Mouse (Mus musculus) left cerebral cortex, adult 8-10 months (tissue): ENCODE data around the gene Slc9a9. TPM values are rescaled to one million over a fixed set of nuclear protein-coding genes. Genes with fewer than 3 reads are reported as not detected.
"Not testable (repeated sequence)": the region's sequence is repeated elsewhere in the genome, so short reads cannot be mapped to it uniquely, and the experiment has no call there.

Experiments
- DNase-seq, 2 experiments: peaks; one replicate each; pipeline ENCODE4 v3.0.0; 2022; ENCODE audit warnings: low spot score in 2 of 2
- total RNA-seq, 4 experiments: library from RNA; stranded (reverse); gene quantifications; 2 replicates each; pipeline ENCODE4 v1.2.4; 2022

Gene Slc9a9
- total RNA-seq = 10 to 100 TPM; 20.8 to 27.9 (median 24.4) TPM

DNA sequence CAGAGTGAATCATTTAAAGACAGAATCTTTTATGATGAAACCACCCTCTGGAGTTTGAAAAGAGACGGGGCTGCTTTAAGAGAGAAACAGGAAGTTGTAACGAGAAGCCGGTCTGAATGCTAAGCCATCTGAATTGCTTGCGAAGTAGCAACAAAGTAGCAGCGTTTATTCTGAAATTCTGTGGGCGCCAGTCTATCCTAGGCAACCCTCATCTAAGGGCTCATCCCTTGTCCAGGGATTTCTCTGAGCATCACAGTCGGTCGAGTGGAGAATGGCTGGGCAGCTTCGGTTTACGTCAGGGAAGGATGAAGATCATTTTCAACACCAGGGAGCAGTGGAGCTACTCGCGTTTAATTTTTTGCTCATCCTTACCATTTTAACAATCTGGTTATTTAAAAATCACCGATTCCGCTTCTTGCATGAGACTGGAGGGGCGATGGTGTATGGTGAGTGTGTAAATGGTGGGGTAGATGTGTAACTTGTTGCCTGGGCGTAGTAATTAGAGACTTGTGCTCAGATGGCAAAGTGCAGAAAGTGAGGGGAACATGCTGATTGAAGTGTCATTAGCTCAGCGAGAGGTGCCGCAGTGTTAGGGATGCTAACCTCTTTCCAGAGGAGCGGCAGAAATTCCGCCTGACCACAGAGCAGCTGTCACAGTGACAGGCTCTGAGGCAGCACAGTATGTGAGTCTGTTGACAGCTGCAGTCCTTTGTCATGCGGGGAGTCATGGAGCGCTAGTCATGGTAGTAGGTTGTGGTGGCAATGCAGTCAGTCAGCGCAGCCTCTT lies at the start of gene Slc9a9:
Slc9a9 (plus strand) TSS at position 119 of the 787 bp plus-strand sequence.
- peak; percentile 52 to 55 for DNase-seq

DNA sequence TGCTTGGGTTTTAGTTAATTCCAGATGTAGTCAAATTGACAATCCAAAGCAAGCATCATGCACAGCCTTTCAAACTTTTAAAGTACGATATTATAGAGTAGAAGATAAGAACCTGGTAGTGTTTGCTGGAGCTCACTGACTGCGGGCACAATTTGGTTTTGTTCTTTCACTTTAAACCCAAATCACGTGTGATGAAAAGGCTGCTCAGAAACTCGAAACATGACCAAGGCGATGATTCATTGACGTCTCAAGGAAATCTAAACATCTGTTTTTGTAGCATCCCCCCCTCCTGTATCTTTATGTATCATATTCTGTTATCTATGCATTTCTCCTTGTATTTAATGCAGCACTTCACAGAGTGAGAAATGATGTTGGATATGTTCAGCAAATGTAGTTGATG lies 49.4 kb upstream of the Slc9a9 start:
- DNase-seq = no peak

DNA sequence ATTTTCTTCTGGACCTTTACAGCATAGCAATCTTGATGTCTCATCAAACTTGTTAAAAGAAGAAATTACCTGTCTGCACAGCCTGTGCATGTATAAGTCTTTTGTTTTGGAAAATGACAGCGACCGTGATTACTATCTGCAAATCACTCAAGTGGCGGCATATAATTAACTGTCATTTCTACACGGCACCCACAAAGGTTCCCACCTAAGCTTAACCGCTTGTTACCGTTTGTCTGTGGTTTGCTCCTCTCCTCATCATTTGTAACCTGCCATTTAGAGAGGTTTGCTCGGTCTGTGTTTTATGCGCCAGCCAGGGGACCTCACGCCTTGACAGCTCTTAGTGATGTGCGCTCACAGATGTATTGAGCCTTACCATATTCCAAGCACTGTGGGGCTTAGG lies 48.9 kb upstream of the Slc9a9 start:
- no peak for DNase-seq

DNA sequence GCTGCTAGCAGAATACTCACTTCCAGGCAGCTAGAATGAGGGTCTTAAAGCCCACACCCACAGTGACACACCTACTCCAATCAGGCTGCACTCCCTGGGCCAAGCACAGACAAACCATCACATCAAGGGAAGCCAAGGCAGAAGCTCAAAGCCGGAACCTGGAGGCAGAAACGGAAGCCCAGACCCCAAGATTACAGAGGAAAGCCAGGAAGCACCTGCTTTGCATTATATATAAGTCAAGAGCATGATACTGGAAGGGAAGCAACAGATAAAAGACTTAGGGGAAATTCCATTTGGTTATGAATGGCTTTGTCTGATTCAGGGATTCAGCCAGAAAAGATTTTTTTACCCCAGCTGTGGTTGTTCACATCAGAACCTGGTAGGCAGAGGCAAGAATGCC lies 47.8 kb upstream of the Slc9a9 start:
- no peak for DNase-seq

DNA sequence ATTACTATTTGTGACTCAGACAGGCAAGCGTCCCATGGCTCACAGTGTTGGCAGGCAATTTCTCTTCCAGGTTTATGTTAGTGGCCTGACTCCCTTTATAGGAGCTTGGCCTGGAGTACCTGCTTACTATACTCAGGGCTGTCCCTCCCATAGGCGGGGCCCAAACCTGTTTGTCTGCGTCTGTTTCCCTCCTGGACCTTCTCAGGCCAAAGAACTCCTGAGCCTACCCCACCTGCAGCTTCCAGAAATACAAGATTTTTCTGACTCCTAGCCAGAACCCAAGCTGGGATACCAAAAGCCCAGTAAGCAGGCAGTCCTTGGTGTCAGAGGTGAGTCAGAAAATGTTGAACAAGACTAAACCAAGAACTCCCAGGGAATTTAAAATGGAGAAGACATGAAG lies 43.0 kb upstream of the Slc9a9 start:
- no peak for DNase-seq

DNA sequence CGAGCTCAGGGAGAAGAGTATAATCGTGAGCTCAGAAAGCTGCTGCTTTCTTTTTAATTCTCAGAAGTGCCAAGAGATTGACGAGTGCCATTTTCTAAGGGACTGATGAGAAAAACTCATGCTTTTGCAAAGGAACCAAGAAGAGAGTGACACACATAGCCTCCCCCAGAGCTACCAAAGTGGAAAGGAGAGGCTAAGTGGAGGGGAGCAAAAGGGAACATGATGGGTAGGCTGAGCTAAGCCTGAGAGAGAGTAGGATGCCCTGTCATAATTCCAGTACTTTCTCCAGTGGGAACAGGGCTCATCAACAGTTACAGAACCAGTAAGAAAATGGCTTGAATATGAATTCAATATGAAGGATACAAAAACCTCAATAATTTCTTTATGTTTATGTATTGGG lies 40.8 kb upstream of the Slc9a9 start:
- DNase-seq = no peak

DNA sequence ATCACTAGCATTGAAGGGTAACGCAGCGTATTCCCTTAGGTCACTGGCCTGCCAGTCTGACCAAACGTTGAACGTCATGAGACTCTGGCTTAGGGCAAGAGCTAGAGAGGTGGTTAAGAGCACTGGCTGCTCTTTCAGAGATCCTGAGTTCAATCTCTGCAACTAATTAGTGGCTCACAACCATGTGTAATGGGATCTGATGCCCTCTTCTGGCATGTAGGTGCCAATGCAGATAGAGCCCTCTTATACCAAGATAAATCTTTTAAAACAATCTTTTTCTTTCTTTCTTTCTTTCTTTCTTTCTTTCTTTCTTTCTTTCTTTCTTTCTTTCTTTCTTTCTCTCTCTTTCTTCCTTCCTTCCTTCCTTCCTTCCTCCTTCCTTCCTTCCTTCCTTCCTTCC lies 35.4 kb upstream of the Slc9a9 start:
- not testable (repeated sequence) for DNase-seq

DNA sequence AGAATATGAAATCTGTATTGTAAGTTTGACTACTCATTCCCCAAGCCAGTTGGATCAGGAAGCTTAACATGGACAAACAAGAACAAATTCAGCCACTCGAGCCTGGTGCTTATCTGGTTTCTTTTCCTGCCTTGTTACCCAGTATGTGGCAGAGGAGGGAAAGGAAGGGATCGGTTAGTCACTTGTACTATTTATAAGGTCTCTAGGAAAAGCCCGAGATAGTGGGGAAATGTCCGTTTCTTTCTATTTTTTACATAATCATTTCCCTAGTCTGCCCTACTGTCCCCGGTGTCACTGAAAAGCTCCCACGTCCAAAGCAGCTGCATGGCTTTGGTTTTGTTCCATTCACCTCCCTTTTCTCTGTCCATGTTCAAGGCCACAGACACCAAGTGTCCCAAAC lies 24.1 kb upstream of the Slc9a9 start:
- no peak for DNase-seq

DNA sequence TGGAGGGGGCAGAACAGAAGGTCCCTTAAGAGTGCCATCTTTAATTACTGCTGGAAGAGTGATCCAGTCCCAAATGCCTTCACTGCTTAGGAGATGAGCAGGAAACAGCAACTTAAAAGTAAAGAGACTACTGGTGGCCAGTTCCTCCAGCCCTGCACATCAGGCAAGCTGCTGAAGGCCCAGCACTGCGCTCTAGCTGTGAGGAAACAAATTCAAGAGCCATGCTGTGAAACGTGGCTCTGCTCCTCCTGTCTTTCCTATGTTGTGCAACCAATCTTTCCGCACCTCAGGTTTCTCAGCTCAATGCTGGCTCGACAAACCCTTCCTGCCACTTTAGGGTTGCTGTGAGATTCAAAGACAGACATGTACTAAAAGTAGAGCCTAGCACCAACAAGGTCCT lies 22.3 kb upstream of the Slc9a9 start:
- no peak for DNase-seq

DNA sequence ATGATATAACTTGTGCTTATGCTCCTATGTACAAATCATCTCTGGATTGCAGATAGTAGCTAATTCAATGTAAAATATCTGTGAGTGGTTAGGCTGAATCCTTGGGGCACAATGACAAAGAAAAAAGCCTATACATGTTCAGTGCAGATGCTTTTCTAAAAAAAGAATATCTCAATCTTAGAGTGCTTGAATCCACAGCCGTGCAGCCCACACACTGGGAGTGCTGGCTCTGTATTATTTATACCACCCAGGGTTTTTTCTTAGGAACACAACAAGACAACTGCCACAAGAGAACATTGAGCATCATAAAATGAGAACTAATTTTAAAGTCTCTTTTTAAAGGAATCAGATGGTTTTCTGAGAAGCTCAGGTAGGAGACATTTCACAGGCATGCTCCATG lies 19.7 kb upstream of the Slc9a9 start:
- DNase-seq = peak in 1 of 2 experiments; percentile 83

DNA sequence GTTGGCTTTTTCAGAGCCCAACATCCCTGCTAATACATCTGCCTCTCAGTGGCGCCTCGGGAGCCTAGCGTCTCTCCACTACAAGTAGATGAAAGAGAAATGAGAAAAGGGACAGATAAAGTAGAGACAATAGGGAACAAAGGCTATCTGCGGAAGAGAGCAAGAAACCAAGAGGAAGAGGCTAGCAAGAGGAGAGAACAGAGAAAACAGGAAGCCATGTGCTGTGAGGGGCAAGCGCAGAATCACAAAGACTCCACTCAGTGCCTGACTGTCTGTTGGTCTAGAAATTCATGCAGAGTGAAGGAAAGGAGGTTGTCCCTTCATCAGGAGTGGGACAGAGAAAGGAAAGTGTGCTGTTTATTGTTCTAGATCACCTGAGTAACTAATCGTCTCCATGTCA lies 16.5 kb upstream of the Slc9a9 start:
- DNase-seq = no peak

DNA sequence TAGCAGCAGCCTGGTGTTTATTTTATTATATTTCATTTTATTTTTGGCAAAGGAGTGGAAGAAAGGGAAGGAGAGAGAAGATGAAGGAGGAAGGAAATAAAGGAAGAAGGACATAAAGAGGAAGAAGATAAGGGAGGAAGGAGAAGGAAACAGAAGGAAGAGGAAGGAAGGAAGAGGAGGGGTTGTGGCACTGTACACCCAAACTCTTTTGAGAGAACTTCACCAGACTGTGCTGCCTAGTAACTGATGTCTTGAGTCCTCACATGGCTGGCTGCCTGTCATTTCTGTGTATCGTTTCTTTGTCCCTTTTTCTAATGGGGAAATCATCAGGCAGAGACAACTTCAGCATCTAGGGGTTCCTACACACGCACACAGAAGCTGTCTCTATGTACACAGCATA lies 15.9 kb upstream of the Slc9a9 start:
- no peak for DNase-seq

DNA sequence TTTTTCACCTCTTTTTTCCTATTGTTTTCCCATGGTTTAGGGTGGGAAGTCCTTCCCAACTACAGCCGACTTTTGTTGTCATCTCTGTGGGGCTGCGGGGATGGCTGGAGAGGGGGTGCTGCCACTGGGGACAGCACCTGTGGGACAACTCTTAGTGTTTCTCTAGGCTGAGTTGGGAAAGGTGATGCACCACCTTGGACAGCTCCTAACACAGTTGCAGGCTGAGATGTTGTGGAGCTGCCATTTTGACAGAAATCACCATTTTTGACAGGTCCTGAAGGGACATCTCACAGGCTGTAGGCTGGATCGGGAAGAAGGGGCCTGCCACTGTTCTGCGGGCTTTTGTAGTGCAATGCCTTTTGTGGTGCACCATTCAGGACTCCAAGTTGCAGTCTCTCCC lies 13.4 kb upstream of the Slc9a9 start:
- no peak for DNase-seq

DNA sequence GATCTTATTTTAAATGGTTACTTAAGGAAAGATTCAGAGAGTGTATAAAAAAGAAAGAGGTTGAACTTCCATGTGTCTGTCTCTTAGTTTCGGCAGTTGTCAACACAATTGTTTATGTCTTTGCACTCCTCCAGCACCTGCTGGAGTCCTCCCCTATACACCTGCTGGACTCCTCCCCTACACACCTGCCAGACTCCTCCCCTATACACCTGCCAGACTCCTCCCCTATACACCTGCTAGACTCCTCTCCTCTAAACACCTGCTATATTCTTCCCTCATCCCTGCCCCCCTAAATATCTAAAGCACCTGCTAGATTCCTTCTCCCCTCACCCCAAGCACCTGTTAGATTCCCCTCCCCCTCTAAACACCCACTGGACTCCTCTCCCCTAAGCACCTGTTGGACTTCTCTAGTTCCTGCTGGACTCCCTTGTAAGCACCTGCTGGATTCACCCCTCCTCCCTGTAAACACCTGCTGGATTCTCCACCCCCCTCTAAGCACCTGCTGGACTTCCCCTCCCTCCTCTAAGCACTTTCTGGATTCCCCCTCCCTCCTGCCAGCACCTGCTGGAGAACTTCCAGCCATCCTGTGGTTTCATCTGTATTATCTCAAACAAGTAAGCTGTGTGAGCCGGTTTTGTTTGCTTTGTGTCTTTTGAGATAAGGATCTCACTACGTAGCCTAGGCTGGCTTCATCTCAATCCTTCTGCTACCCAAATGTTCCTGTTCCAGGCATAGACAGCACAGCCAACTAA lies 10.1 kb upstream of the Slc9a9 start:
- DNase-seq = no peak

DNA sequence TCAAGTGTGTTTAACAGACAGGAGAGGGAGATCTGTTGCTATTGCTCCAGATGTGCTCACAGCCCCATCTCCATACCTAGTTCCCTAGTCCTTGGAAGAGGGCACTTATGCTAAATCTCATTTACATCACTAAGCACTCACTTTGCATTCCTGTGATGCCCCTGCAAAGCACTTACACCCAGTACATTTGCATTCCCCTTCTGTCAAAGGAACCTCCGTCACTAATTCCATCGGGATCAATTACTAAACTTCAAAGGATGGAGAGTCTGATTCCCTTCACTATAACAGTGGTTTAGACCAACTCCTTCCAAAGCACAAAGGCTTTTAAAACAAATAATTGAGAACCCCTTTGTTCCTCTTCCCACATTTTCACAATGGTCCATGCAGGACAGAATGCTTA lies 7.9 kb upstream of the Slc9a9 start:
- no peak for DNase-seq

DNA sequence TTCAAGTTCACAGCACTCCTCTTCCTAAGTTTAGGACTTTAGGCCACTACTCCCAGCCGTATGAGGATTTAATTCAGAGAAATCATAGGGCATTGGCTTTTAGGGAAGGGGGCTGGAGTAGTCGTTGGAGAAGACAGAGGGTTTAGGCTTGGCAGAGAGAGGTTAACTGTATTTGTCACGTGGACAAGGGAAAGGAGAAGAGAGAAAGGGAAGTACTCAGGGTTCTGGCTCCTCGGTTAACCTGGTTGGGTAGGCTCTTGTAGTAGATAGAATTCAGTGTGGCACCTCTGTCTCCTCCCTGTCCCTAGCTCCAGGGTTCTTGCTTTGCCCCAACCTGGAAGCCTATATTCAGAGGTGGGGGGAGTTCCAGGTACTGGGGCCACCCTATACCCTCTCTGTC lies 4.5 kb upstream of the Slc9a9 start:
- DNase-seq = no peak

DNA sequence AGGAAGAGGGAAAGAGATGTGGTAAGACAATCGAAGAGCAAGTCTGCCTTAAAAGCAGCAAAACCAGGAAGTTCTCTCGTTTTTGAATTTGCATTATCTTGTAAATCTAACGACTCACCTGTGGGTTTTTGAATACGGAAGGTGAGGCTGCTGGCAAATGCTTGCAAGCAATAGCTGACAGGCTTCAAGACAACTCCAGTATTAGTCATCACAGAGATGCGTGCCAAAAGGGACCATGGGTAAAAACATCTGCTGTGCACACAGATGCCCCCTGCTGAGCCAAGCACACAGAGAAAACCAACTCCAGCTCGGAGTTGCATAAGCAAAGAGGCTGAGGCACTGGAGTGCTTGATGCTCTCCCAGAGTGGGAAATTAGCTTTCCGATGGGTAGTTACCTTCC lies 1.1 kb upstream of the Slc9a9 start:
- DNase-seq = peak; percentile 44 to 70

DNA sequence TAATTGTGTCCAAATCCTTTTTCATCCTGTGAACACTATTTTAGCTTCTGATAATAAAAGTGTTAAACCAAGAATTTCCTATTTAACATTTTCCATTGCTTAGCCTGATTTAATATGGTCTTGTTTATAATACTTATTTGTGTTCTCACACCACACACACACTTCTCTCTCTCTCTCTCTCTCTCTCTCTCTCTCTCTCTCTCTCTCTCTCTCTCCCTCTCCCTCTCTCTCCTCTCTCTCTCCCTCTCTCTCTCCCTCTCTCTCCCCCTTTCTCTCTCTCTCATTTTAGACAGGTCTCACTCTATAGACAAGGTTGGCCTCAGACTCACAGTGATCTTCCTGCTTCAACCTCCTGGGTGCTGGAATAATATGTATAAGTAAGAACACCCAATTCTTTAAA lies 995 bp downstream of the Slc9a9 start:
- DNase-seq = no peak

DNA sequence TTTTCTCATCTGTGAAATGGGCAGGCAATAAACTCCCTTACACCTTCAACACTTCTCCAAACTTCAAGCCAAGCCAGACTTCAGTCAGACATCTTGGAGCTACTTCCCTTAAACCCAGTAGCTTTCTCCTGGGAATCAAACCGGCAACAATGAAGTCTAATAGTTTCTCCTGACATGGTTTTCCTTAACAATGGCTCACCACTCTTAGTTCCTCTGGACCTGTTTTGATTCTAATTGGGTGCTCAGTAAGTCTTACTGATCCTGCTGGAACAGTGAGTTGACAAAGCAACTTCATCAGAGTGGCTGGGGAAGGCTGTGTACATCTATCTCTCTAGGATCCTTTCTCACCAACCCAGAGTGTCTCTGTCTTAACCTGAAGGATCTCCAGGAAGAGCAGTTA lies 5.0 kb downstream of the Slc9a9 start:
- no peak for DNase-seq

DNA sequence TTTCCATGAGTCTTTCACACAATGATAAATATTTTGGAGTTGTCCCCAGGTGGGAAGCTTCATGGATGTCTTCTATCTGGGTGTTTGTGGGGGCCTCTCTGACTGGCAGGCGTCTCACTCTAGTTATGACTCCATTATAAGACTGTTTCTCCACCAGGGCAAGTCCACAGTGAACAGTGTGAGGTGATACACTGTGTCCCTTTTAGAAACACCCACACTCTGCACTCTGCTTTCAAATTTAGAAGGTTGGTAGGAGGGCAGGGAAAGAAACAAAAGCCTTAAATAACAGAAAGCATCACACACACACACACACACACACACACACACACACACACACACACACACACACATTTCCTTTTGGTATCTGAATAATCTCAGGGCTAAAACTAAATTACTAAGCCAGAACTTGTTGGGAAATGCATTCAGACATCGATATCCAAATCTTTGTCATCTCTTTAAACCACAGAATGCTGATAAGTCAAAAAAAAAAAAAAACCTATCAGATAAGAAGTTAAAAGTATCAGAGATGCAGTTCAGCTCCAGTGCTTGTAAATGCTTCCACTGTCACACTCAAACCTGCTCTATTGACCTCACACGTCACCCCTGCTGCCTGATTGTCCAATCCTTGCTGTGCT lies 8.4 kb downstream of the Slc9a9 start:
- no peak for DNase-seq

DNA sequence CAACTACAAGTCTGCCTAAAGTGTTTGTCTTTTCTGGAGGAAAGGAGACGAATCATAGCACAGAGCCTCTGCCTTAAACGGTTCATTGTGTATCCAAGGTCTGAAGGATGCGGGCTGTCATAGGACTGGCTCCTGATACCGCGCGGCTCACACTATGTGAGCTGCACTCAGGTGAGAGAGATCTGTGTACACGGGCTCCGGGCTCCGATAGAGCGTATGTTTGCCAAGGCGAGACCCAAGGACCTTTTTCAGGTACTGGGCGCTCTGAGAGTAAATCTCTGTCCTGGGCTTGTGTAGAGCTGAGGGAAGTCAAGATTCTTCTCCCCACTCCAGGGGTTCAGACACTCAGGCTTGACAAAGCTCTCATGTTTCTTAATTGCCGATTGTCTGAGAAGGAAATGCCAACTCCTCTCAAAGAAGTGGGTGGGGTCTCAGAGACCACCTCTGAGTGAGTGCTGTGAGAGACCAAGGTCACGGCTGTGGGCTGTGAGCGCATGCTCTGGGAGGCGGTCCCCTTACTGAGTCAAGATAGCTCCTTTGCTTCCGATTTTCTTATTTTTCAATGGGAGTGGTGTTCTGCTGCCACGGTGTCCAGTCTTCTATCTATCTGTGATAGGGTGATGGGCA lies 10.9 kb downstream of the Slc9a9 start:
- DNase-seq = no peak

DNA sequence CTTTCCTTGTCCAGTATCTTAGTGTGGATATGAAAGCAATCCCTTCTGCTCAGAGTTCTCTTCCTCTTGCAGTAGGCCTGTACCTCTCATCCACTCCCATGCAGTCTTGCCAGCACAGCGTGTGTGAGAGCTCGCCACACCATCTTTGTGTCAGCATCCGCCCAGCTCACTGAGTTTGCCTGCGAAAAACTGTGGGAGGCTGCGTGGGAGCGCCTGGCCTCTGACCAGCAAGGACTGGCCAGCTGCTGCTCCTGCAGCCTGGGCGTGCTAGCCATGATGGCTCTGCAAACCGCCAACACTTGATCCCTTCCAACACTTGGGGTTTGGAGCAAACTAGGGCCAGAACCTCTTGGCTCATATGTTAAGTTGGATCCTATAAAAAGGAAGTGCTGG lies 11.4 kb downstream of the Slc9a9 start:
- peak; percentile 38 to 78 for DNase-seq
